Mouse (Mus musculus): ENCODE results near the gene Gpc6.

- TF ChIP-seq CTCF (IDR thresholded peaks at IDR 0.05; ENCODE audit: low read depth) = no peak
- no peak for TF ChIP-seq EP300 (optimal IDR thresholded peaks at IDR 0.05)
Observed at GRCm38 (mm10) chr14:117556715-117557320, 631.7 kb downstream of the Gpc6 start.

All from stomach, postnatal 0 days (tissue).